Mouse (Mus musculus) neutrophil, adult 59 days (primary cell): ENCODE data around the gene Gpat2. TPM values are rescaled to one million over a fixed set of nuclear protein-coding genes. Genes with fewer than 3 reads are reported as not detected.

Source experiments
- total RNA-seq, 2 experiments: library from RNA; stranded (reverse); gene quantifications; 1 replicate in 1 of 2; 2 replicates in 1 of 2; pipeline ENCODE4 v1.2.4; 2023

Gpat2 gene
- not detected for total RNA-seq

GRCm38 (mm10) chr2:127424977-127425376 lies at the start of gene Gpat2:
Gene Gpat2, plus strand, starts transcription at chr2:127425199.

GRCm38 (mm10) chr2:127444055-127444789 lies 19.2 kb downstream of the Gpat2 start, which contains the start of gene Fahd2a:
Gene Fahd2a, minus strand, starts transcription at chr2:127444565.

Other genes starting within 250 kb of the Gpat2 start
- under 1 TPM; 0.42 to 0.57 TPM for gene 1810024B03Rik, start 216.9 kb upstream of the Gpat2 start, total RNA-seq
- 100 to 1,000 TPM in 1 of 2 experiments, 10 to 100 TPM in 1; 81.3 to 102 TPM for gene Snrnp200, start 216.8 kb upstream of the Gpat2 start, total RNA-seq
- gene Ciao1, start 177.4 kb upstream of the Gpat2 start, total RNA-seq: 10 to 100 TPM; 30.8 to 34.3 TPM
- 10 to 100 TPM; 69.0 to 73.6 TPM for gene Tmem127, start 177.3 kb upstream of the Gpat2 start, total RNA-seq
- 10 to 100 TPM; 65.0 to 72.4 TPM for gene Stard7, start 155.0 kb upstream of the Gpat2 start, total RNA-seq
- gene Dusp2, start 89.0 kb upstream of the Gpat2 start, total RNA-seq: 10 to 100 TPM; 44.8 to 47.5 TPM
- gene Astl, start 86.6 kb upstream of the Gpat2 start, total RNA-seq: under 1 TPM; 0.13 to 0.15 TPM
- not detected for gene Adra2b, start 62.0 kb upstream of the Gpat2 start, total RNA-seq
- 1 to 10 TPM; 7.6 to 8.4 TPM for gene Fahd2a, start 19.4 kb downstream of the Gpat2 start, total RNA-seq
- 1 to 10 TPM in 1 of 2 experiments, under 1 TPM in 1; 0.95 to 1.5 TPM for gene Kcnip3, start 96.9 kb downstream of the Gpat2 start, total RNA-seq
- gene Prom2, start 116.3 kb downstream of the Gpat2 start, total RNA-seq: not detected
- 1 to 10 TPM in 1 of 2 experiments, under 1 TPM in 1; 0.49 to 1.3 TPM for gene Zfp661, start 161.9 kb downstream of the Gpat2 start, total RNA-seq
- 10 to 100 TPM; 45.7 to 52.9 TPM for gene Mrps5, start 162.0 kb downstream of the Gpat2 start, total RNA-seq
- not detected for gene Mal, start 231.5 kb downstream of the Gpat2 start, total RNA-seq